Mouse (Mus musculus): ENCODE results near the gene Ino80e.
A peak's percentile ranks its signal among the peaks of the same experiment; 100 is the strongest.

The Ino80e gene

DNA sequence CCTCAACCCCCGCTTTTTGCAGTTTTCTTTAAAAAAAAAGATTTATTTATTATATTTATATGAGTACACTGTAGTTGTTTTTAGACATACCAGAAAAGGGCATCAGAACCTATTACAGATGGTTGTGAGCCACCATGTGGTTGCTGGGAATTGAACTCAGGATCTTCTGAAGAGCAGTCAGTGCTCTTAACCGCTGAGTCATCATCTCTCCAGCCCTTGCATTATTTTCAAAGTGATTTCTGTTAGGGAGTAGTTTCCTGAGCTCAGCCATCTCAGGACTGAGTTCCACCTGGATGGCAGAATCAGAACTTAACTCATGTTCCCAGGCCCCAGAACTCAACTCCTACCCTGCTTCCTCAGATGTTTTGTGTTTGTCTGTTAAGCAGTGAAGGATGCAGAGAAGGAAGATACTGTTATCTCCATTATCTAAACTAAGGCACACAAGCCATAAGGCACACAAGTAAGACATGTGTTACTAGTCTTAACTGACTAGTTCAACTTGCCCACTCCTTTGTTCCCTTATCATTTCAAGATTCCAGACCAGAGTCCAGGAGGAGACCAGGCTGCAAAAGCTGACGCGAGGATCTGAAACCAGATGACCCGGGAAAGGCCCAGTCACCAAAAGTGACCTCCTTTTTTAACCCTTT lies 52.3 kb downstream of the Ino80e start:
- DNase-seq (ENCODE audit: low spot score): no peak

DNA sequence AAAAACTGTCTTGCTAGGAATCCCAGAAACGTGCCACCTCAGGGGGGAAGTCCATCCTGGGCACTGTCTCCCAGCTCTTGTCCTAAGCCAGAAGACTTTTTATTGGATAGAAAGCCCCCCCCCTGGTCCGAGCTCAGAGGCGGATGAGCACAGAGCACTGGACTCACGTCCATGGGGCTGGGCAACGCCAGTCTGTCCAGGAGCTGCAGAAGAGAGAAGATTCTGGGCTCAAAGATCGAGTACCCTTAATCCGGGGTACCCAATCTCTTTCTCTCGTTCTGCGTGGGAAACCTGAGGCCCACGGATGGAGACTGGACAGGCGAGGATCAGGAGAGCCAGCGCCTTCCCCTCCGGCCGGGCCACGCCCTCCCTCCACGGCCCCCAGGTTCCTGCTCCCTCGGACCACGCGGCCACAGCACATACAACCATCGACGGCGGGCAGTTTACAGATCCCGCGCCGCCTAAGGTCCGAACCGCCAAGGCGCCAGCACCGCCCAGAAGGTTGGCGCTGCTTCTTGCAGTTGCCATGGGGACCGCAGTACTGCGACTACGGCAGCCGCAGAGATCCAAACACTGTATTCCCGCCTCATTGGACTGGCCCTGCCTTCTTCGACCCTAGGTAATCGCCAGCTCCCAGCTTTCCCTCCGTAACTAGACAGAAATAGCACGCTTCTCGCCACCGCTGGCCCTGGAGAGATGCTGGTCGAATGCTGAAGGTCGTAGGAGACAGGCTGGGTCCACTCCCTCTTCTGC lies 53.3 kb downstream of the Ino80e start:
- peak; percentile 53 for DNase-seq (ENCODE audit: low spot score)

DNA sequence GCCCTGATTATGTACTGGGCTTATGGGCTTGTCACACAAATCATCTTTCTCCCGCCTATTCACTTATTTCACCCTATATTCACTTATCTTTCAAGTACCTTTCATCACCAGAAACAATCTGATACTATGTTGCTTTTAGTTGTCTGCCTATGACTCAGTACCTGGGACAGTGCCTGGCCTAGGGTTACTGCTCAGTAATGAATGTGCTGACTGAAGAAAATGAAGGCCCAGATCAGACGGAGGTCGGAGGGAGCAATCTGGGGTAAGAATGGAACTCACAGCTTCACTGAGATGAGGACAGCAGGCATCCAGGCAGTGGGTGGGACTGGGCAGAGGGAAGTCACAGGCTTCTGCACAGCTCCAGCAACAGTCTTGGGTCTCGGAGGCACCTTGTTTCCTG lies 54.8 kb downstream of the Ino80e start:
- DNase-seq (ENCODE audit: low spot score): no peak

DNA sequence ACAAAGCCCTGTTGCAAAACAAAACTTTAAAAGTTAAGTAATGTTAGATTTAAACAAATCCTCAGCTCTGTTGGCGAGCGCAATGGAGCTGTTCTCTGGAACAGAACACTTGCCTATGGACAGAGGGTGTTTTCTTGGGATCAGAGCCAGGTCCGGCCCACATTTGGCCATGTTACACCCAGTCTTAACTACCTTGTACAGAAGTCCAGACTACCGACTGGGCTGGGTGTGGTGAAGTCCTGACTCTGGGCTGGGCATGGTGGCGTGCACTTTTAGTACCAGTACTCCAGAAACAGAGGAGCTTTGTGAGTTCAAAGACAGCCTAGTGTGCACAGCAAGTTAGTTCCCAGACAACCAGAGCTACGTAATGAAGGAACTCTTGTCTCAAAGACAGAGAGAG lies 55.2 kb downstream of the Ino80e start:
- no peak for DNase-seq (ENCODE audit: low spot score)

DNA sequence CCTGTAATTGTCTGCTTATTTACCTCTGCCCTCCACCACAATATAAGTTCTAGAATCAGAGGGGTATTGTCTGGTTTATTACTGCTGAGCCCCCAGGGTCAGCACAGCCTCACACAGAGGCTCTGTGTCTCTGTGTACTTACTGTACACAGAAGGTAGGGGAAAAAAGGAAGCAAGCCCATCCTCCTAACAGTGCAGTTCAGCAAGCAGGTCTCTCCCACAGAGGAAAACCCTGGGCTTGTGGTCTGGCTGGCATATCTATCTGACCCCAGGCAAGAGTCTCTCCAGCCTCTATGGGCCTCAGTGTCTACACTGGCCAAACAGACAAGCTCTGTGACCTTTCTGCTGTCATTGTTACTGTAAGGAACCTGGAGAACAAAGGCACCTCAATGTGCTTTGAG lies 58.4 kb downstream of the Ino80e start:
- no peak for DNase-seq (ENCODE audit: low spot score)

DNA sequence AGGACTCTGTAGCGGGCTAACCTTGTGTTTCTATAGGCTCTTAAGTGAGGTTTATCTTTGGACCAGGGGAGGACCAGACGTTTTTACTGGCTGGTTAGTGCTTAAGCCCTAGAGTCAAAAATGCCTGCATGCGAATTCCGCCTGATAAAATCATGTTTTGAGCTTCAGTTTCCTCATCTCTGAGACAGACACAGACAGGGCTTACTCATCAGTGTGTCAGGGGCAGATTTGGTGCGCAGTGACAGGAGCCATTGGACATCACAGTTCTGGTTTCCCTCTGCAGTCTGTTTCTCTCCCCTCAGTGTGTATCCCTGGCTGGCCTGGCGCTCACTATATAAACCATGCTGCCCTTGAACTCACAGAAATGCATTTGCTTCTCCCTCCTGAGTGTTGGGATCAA lies 59.0 kb downstream of the Ino80e start:
- no peak for DNase-seq (ENCODE audit: low spot score)

DNA sequence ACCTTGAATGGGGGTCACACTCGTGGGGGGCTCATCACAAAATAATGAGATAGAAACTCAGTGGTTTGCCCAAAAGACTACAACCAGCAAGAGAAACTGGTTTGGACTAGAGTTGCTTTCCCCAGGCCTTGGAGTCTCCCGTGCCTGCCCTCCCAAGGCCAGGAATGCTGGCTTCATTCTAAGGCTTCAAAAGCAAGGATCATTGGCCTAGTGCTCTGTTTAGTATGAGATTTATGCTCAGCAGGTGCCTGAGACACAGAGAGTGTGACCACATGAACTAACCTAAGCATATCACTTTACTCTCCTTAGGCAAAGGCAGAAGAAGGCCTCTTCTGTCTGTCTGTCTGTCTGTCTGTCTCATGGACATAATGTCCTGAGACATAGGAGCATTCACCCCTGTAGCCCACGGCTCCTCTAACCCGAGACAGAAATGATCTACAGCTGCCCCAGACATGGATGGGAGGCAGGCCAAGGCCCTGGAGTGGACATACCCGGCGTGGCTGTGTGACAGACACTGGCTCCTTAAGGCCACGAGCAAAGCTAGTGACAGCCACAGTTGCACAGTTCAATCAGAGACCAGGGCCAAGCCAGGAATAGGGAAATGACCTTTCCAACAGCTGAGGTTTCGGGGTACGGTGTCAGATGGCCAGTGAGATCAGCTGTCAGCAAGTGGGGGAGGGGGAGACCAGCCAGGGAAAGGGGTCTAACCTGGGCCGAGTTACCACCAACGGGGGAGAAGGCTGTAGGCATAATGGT lies 59.9 kb downstream of the Ino80e start:
- no peak for DNase-seq (ENCODE audit: low spot score)

DNA sequence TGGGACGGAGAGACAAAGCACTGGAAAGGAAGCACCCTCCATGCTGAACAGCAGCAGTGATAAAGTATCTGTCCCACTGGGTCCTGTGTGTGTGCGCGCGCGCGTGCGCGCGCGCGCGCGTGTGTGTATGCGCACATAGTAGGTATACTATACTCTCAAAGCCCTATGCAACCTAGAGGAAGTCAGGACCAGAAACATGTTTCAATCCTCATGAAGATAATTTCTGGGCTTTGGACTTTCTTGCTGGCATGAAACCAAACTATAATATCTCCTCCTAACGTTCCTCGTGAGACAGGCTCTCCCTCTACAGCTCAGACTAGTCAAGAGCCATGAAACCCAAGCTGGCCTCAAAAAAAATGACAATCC lies 61.1 kb downstream of the Ino80e start:
- DNase-seq (ENCODE audit: low spot score): no peak

All from urinary bladder, postnatal 10 days (tissue).